Mouse (Mus musculus) hindbrain, embryonic 16.5 days (tissue): ENCODE results near the gene Cryaa. TPM values are rescaled to one million over a fixed set of nuclear protein-coding genes. Genes with fewer than 3 reads are reported as not detected.

Source experiments
- polyA plus RNA-seq: library from polyadenylated mRNA; unstranded; fragments of >200 nt; fragmentation: Nextera tagmentation; extraction: Ambion mirVana; gene quantifications from 2 replicates; pipeline ENCODE4 v1.2.1, GENCODE M21; 2015

Gene Cryaa
- polyA plus RNA-seq, 1 experiment from 2014 or later = 0.80 TPM

Other genes starting within 250 kb of the Cryaa start
- 38.1 and 41.2 TPM in 2 replicates for gene Wdr4, start 157.8 kb upstream of the Cryaa start, polyA plus RNA-seq
- 431 and 478 TPM in 2 replicates for gene Ndufv3, start 157.7 kb upstream of the Cryaa start, polyA plus RNA-seq
- gene Pknox1, start 113.1 kb upstream of the Cryaa start, polyA plus RNA-seq = 33.0 and 35.1 TPM in 2 replicates
- 12.4 and 17.1 TPM in 2 replicates for gene Cbs, start 40.6 kb upstream of the Cryaa start, polyA plus RNA-seq
- 158 and 175 TPM in 2 replicates for gene U2af1, start 18.9 kb upstream of the Cryaa start, polyA plus RNA-seq
- 16.2 and 17.4 TPM in 2 replicates for gene Sik1, start 178.0 kb downstream of the Cryaa start, polyA plus RNA-seq